Mouse (Mus musculus) liver, embryonic 16.5 days (tissue): ENCODE measurements around the gene Opa3. TPM values are rescaled to one million over a fixed set of nuclear protein-coding genes. Genes with fewer than 3 reads are reported as not detected.

ENCODE experiments used
- ATAC-seq: fragments of 200-750 bp; cut with Nextera tagmentation; 2 replicates; pipeline ENCODE4 v1.8.0; 2017; ENCODE audit warnings: low read depth, mild to moderate bottlenecking, moderate number of reproducible peaks, moderate library complexity
- H3K27ac ChIP-seq: fragments of 300-500 bp; sonication (generic); 2 replicates; pipeline ENCODE4 v1.5.1; 2014; ENCODE audit warnings: mild to moderate bottlenecking, low read length
- H3K27me3 ChIP-seq: fragments of 300-500 bp; sonication (generic); 2 replicates; pipeline ENCODE4 v1.6.1; 2014; ENCODE audit warnings: low read depth, low read length, mixed read lengths; ENCODE audit not compliant: control insufficient read depth, insufficient read depth
- H3K36me3 ChIP-seq: fragments of 300-500 bp; sonication (generic); 2 replicates; pipeline ENCODE4 v1.6.1; 2014; ENCODE audit warnings: mild to moderate bottlenecking; ENCODE audit not compliant: control insufficient read depth, insufficient read depth
- H3K4me1 ChIP-seq: fragments of 300-500 bp; sonication (generic); 2 replicates; pipeline ENCODE4 v1.6.1; 2014; ENCODE audit warnings: low read depth, low read length, mixed read lengths; ENCODE audit not compliant: control insufficient read depth
- H3K4me2 ChIP-seq: fragments of 300-500 bp; sonication (generic); 2 replicates; pipeline ENCODE4 v1.6.1; 2014; ENCODE audit warnings: low read depth, low read length, mixed read lengths
- H3K4me3 ChIP-seq: fragments of 300-500 bp; sonication (generic); 2 replicates; pipeline ENCODE4 v1.5.1; 2014; ENCODE audit warnings: low read depth, mild to moderate bottlenecking, low read length
- H3K9ac ChIP-seq: fragments of 300-500 bp; sonication (generic); 2 replicates; pipeline ENCODE4 v1.6.1; 2014; ENCODE audit warnings: low read depth, low read length
- H3K9me3 ChIP-seq: fragments of 300-500 bp; sonication (generic); replicated peaks from 2 replicates; pipeline ENCODE4 v1.6.1; 2016; ENCODE audit warnings: low read length; ENCODE audit not compliant: control insufficient read depth
- WGBS: fragments of 180-500 bp; shearing (Covaris S2); extraction: QIAGEN DNeasy Blood & Tissue Kit; methylation state at CpG from one replicate; pipeline ENCODE4 v1.1.7; 2014; ENCODE audit not compliant: insufficient replicate concordance; 5-methylcytosine and 5-hydroxymethylcytosine counted together
- polyA plus RNA-seq: library from polyadenylated mRNA; unstranded; fragments of >200 nt; fragmentation: Nextera tagmentation; extraction: Ambion mirVana; gene quantifications from 2 replicates; pipeline ENCODE4 v1.2.1, GENCODE M21; 2015

The Opa3 gene
- polyA plus RNA-seq, 1 experiment from 2014 or later = 14.3 TPM

DNA sequence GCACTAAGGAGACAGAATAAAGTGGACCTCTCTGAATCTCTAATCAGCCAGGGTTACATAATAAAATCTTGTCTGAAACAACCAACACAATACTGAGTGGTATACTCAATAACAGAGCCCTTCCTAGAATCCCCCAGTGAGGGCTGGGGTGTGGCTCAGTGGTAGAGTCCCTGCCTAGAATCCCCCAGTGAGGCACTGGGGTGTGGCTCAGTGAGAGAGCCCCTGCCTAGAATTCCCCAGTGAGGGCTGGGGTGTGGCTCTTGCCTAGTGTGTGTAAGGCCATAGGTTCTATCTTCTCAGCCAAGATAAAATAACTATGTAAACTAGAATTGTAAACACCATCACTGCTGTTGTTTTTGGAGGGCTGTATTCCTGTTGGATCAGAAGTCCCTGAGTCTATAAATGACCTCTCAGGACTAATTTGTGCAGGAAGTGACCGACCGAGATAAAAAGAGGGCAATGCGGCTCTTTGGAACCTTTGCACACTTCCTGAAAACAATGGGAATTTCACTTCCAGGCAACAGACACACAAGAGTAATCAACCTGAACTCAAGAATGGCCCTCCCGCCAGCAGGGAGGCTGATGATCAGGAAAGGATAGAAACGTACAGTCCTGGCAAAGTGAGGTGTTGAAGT lies 17.0 kb upstream of the Opa3 start:
- Histone ChIP-seq H3K27me3 (peaks cover 27% of the 10 kb centered on the region), H3K9me3 (no peaks in the 10 kb centered on the region), H3K4me3 (no peak overlapping the region), H3K9ac (no peak overlapping the region), H3K4me2 (no peak overlapping the region), H3K36me3 (no peaks in the 10 kb centered on the region), H3K27ac (no peak overlapping the region), H3K4me1 (no peaks in the 10 kb centered on the region)
- 54% methylated on average over 5 of the region's 5 CpGs for WGBS
- no peak for ATAC-seq

DNA sequence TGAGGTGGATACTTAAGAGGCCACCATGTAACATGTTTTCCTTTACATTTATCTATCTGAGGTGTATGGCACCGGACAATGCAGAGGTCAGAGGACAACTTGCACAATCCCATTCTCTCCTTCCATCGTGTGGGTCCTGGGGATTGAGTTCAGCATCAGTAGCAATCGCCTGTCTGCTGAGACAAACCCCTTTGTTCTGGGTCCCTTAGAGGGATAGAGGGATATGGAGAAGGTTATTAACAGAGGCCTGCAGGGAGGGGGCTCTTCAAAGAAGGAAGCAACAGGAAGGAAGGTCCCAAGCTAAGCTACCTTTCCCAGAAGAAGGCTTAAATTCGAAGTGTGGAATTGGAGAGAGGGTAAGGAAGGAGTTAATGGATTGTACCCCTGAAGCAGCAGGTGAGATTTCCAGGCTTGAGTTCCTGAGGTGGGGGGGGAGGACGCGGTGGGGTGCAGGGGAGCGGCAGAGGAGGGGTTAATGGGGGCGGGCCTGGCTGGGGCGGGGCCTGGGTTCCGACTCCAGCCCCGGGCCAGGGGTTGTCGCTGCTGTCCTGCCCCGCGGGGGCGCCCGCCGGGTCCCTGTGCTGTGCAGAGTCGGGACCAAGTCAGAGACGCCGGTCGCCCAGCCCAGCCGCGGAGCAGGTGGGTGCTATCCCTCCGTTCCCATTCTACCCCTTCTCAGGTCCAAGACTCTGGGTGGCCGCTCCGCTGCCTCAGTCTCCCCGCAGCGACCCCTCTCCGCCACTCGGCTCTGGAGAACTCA lies 16.0 kb upstream of the Opa3 start, which contains the start of gene Gpr4:
TSS of gene Gpr4 (plus strand) at position 543 of the 760 bp plus-strand sequence.
- 5% methylated on average over 22 of the region's 30 CpGs for WGBS
- no peak within 1 kb of the TSS; the same call in 1 of the 2 replicates for H3K9ac ChIP-seq
- peak within 1 kb of the TSS; percentile 52 for H3K4me2 ChIP-seq
- peak within 1 kb of the TSS; percentile 42 for H3K4me3 ChIP-seq
- no peaks in the 10 kb centered on the region for H3K4me1 ChIP-seq
- H3K27me3 ChIP-seq = peaks cover 32% of the 10 kb centered on the region
- no peaks in the 10 kb centered on the region for H3K9me3 ChIP-seq
- H3K27ac ChIP-seq = no peak within 1 kb of the TSS
- H3K36me3 ChIP-seq = no peaks in the 10 kb centered on the region
- peak; percentile 48; the same call in 1 of the 2 replicates for ATAC-seq

DNA sequence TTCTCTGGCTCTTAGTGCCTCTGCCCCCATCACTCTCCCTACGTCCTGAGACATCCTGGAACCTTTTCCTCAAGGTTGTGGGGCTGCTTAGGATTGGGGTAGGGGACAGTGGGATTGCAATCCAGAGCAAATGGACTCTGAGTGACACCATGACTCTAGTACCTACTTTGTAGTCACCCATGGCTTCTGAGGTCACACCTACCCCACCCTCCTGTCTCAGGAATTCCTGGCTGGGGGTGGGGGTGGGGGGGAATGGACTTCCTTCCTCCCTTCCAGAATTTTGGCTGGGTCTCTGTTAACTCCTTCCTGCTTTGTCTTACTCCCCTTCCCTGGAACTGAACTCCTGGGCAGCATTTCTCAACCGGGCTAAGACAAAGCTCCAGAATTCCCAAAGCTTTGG lies 14.7 kb upstream of the Opa3 start:
- no peak for ATAC-seq
- H3K4me2 ChIP-seq = no peak overlapping the region
- no peak overlapping the region for H3K9ac ChIP-seq
- H3K27ac ChIP-seq = no peak overlapping the region
- no peak overlapping the region for H3K4me3 ChIP-seq
- H3K36me3 ChIP-seq = no peaks in the 10 kb centered on the region
- H3K9me3 ChIP-seq = no peaks in the 10 kb centered on the region
- no peaks in the 10 kb centered on the region for H3K4me1 ChIP-seq
- peaks cover 34% of the 10 kb centered on the region for H3K27me3 ChIP-seq
- WGBS = 48% methylated on average over 2 of the region's 2 CpGs

DNA sequence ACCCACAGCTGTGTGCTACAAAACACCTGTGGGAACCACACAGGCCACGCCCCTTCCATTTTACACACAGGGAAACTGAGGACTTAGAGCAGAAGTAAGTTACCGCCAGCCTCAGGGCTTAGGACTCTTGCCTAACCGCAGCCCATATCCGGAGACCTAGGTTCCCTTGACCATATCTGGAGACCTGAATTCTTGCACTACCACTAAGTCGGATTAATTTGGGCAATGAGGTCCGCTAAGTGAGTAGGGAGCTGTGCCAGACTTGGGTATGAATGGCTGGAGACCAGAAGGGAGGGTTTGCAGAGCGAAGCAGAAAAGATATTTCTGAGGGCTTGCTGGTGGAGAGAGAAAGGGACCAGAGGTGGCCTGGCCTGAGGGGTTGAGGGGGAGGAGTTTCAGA lies 13.8 kb upstream of the Opa3 start:
- Histone ChIP-seq H3K27ac (no peak overlapping the region), H3K4me3 (no peak overlapping the region), H3K4me2 (no peak overlapping the region), H3K9ac (no peak overlapping the region), H3K4me1 (no peaks in the 10 kb centered on the region), H3K9me3 (no peaks in the 10 kb centered on the region), H3K36me3 (no peaks in the 10 kb centered on the region), H3K27me3 (peaks cover 35% of the 10 kb centered on the region)
- no peak for ATAC-seq
- WGBS = 55% methylated on average over 7 of the region's 7 CpGs

DNA sequence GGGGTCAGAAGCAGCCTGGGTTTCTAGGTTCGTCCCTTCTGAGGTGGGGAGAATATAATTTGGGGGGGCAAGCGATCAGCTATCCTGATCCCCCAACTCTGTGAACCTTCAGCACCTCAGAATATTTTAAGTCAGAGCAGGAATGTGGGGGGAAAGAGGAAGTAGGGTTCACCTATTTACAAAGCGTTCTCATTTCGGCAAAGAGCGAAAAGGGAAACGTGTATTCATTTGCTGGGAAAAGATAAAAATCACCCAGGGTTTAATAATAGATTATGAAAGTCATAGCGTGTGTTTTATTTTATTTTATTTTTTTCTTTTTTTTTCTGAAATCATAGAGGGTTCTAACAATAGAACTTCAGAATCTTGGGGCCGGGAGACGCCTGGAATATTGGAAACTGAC lies 13.2 kb upstream of the Opa3 start:
- ATAC-seq = no peak
- 35% methylated on average over 9 of the region's 9 CpGs for WGBS
- H3K27me3 ChIP-seq = peaks cover 35% of the 10 kb centered on the region
- no peak overlapping the region for H3K4me2 ChIP-seq
- H3K9me3 ChIP-seq = no peaks in the 10 kb centered on the region
- H3K9ac ChIP-seq = no peak overlapping the region
- H3K4me3 ChIP-seq = no peak overlapping the region
- H3K27ac ChIP-seq = no peak overlapping the region
- no peaks in the 10 kb centered on the region for H3K36me3 ChIP-seq
- no peaks in the 10 kb centered on the region for H3K4me1 ChIP-seq

DNA sequence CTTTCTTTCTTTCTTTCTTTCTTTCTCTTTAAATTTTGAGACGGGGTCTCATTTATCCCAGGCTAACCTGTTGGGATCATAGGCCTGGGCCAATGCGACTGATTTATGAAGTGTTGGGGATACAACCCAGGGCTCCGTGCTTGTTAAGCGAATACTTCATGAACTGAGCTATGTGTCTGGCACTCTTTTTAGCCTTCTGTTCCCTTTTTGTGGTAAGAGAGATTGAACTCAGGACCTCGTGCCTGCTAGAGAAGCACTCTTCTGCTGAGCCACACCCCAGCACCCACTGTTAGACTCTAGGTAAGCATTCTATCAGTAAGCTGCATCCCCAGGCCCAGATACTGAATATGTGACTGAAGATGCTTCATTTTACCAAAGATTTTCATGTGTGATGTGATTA lies 10.6 kb upstream of the Opa3 start:
- ATAC-seq = no peak
- H3K9me3 ChIP-seq = no peaks in the 10 kb centered on the region
- WGBS = 25% methylated on average over 5 of the region's 5 CpGs
- peaks cover 23% of the 10 kb centered on the region for H3K27me3 ChIP-seq
- no peaks in the 10 kb centered on the region for H3K36me3 ChIP-seq
- H3K4me3 ChIP-seq = no peak overlapping the region
- no peak overlapping the region for H3K9ac ChIP-seq
- no peak overlapping the region for H3K27ac ChIP-seq
- H3K4me2 ChIP-seq = no peak overlapping the region
- H3K4me1 ChIP-seq = no peaks in the 10 kb centered on the region

DNA sequence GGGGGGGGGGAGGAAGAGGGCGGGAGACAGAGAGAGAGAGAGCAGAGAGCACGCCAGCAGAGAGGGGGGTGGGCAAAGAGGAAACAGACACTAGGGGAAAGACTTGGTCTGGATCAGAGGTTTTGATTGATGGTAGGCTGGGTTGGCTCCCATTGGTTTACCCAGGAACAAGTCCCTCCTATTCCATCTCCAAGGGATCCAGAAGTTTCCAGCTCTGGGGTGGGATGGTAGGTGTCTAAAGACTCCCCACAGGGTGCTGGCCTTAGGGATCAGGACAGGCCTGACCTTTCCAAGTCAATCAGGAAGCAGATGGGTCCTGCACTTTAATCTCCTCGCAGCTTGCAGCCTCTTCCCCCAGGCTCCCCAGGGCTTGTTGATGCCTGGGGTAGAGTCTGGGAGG lies 10.2 kb upstream of the Opa3 start:
- Histone ChIP-seq H3K9ac (no peak overlapping the region), H3K27ac (no peak overlapping the region), H3K9me3 (no peaks in the 10 kb centered on the region), H3K4me3 (no peak overlapping the region), H3K36me3 (no peaks in the 10 kb centered on the region), H3K4me1 (no peaks in the 10 kb centered on the region), H3K27me3 (peaks cover 19% of the 10 kb centered on the region), H3K4me2 (no peak overlapping the region)
- WGBS = 11% methylated on average over 2 of the region's 3 CpGs
- ATAC-seq = peak; percentile 40

DNA sequence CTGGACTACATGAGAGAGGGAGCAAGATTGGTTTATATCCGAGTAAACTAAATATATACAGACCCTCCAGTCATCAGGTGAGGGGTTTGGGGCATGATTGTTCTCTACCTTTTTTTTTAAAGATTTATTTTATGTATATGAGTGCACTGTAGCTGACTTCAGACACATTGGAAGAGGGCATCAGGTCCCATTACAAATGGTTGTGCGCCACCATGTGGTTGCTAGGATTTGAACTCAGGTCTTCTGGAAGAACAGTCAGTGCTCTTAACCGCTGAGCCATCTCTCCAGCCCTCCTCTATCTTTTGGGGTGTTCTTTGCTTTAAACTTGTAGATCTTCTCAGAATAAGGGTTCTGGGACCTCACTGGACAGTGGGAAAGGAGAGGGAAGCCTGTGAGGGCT lies 8.1 kb upstream of the Opa3 start:
- Histone ChIP-seq H3K9me3 (no peaks in the 10 kb centered on the region), H3K4me2 (no peak overlapping the region), H3K4me3 (no peak overlapping the region), H3K4me1 (peaks cover 17% of the 10 kb centered on the region), H3K27ac (no peak overlapping the region), H3K9ac (no peak overlapping the region), H3K36me3 (no peaks in the 10 kb centered on the region), H3K27me3 (peaks cover 8% of the 10 kb centered on the region; the same call in 1 of the 2 replicates)
- ATAC-seq = no peak
- WGBS = 66% methylated on average over 3 of the region's 3 CpGs

DNA sequence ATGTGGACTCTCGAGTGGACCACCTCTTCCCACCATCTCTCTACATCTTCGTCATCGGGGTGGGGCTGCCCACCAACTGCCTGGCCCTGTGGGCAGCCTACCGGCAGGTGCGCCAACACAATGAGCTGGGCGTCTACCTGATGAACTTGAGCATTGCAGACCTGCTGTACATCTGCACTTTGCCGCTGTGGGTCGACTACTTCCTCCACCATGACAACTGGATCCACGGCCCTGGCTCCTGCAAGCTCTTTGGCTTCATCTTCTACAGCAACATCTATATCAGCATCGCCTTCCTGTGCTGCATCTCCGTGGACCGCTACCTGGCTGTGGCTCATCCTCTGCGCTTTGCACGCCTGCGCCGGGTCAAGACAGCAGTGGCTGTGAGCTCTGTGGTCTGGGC lies 5.9 kb upstream of the Opa3 start:
- H3K9me3 ChIP-seq = no peaks in the 10 kb centered on the region
- 87% methylated on average over 16 of the region's 16 CpGs for WGBS
- H3K4me1 ChIP-seq = peaks cover 36% of the 10 kb centered on the region
- no peak overlapping the region for H3K27ac ChIP-seq
- no peak overlapping the region for H3K9ac ChIP-seq
- 0 out of 2 replicates have a peak, but pooled peaks cover 4% of the 10 kb centered on the region for H3K27me3 ChIP-seq
- no peak overlapping the region for H3K4me3 ChIP-seq
- ATAC-seq = no peak
- H3K36me3 ChIP-seq = no peaks in the 10 kb centered on the region
- no peak overlapping the region for H3K4me2 ChIP-seq
